Mouse (Mus musculus) lung, adult 2 months (tissue): ENCODE data around the gene Samd15. TPM values are rescaled to one million over a fixed set of nuclear protein-coding genes. Genes with fewer than 3 reads are reported as not detected.

Experiments used
- DNase-seq: peaks from one replicate; pipeline ENCODE4 v3.0.0; 2022
- H3K4me1 ChIP-seq: fragments of 200-500 bp; 2 replicates; pipeline ENCODE4 v1.6.1; 2011; ENCODE audit warnings: low read length; ENCODE audit not compliant: control insufficient read depth, insufficient read depth
- H3K4me3 ChIP-seq: fragments of 200-500 bp; replicated peaks from 2 replicates; pipeline ENCODE3; 2011; ENCODE audit warnings: low read depth, mild to moderate bottlenecking, control low read depth, low read length; ENCODE audit errors: extremely low read depth
- CTCF ChIP-seq: fragments of 200-500 bp; IDR thresholded peaks from 2 replicates; pipeline ENCODE4 v1.5.1; 2011; ENCODE audit warnings: mild to moderate bottlenecking, low read length, control low read depth; ENCODE audit not compliant: insufficient read depth
- POLR2A ChIP-seq: fragments of 200-500 bp; IDR thresholded peaks from 2 replicates; pipeline ENCODE4 v1.6.1; 2011; ENCODE audit warnings: low read depth, mild to moderate bottlenecking, control low read depth, low read length, borderline replicate concordance; ENCODE audit errors: extremely low read depth
- WGBS: fragments of 180-500 bp; shearing (Covaris S2); methylation state at CpG from one replicate; pipeline ENCODE4 v1.1.7; 2018; 5-methylcytosine and 5-hydroxymethylcytosine counted together
- polyA plus RNA-seq: library from polyadenylated mRNA; depleted of rRNA; stranded (reverse); fragments of >200 nt; gene quantifications from 2 replicates; pipeline ENCODE4 v1.2.3, GENCODE M21; 2012; rRNA removed

Gene Samd15
- polyA plus RNA-seq, 1 experiment: not detected

- 66% methylated on average over 7 of the region's 7 CpGs for WGBS
- DNase-seq: no peak
- no peak overlapping the region for H3K4me3 ChIP-seq
- H3K4me1 ChIP-seq: no peaks in the 10 kb centered on the region
- TF ChIP-seq POLR2A (no peak), CTCF (no peak)
These were observed 27.3 kb downstream of the Samd15 start for GRCm38 (mm10) chr12:87226801-87227200.

- no peak overlapping the region for H3K4me3 ChIP-seq
- 83% methylated on average over 2 of the region's 2 CpGs for WGBS
- DNase-seq: no peak
- no peaks in the 10 kb centered on the region for H3K4me1 ChIP-seq
- TF ChIP-seq POLR2A (no peak), CTCF (no peak)
These were observed 30.1 kb downstream of the Samd15 start for GRCm38 (mm10) chr12:87229633-87230032.

- DNase-seq: no peak
- H3K4me3 ChIP-seq: no peak overlapping the region
- H3K4me1 ChIP-seq: no peaks in the 10 kb centered on the region
- TF ChIP-seq POLR2A (no peak), CTCF (no peak)
These were observed 30.9 kb downstream of the Samd15 start for GRCm38 (mm10) chr12:87230379-87230895.

- DNase-seq: no peak
- 69% methylated on average over 5 of the region's 5 CpGs for WGBS
- no peak overlapping the region for H3K4me3 ChIP-seq
These were observed 37.5 kb downstream of the Samd15 start for GRCm38 (mm10) chr12:87236882-87237483.

GRCm38 (mm10) chr12:87238632-87239031, 39.1 kb downstream of the Samd15 start, which contains the start of gene Noxred1:
Noxred1 (minus strand) TSS chr12:87238732.
- Histone ChIP-seq H3K4me3 (no peak within 1 kb of the TSS), H3K4me1 (no peaks in the 10 kb centered on the region)
- TF ChIP-seq CTCF (no peak), POLR2A (no peak)
- no peak for DNase-seq
- 79% methylated on average over 1 of the region's 1 CpGs for WGBS

More at GRCm38 (mm10) chr12:87236882-87237483, 37.5 kb downstream of the Samd15 start:
- TF ChIP-seq POLR2A: no peak
- TF ChIP-seq CTCF: no peak
- H3K4me1 ChIP-seq: no peaks in the 10 kb centered on the region

GRCm38 (mm10) chr12:87250161-87250560, 50.6 kb downstream of the Samd15 start:
- H3K4me1 ChIP-seq: no peaks in the 10 kb centered on the region
- WGBS: 83% methylated on average over 6 of the region's 6 CpGs
- no peak for DNase-seq
- no peak overlapping the region for H3K4me3 ChIP-seq
- TF ChIP-seq POLR2A: no peak
- TF ChIP-seq CTCF: no peak

GRCm38 (mm10) chr12:87253878-87254277, 54.4 kb downstream of the Samd15 start:
- Histone ChIP-seq H3K4me3 (no peak overlapping the region), H3K4me1 (no peaks in the 10 kb centered on the region)
- 96% methylated on average over 6 of the region's 6 CpGs for WGBS
- TF ChIP-seq CTCF: no peak
- TF ChIP-seq POLR2A: no peak
- no peak for DNase-seq

- Histone ChIP-seq H3K4me3 (no peak overlapping the region), H3K4me1 (no peaks in the 10 kb centered on the region)
- 92% methylated on average over 5 of the region's 5 CpGs for WGBS
- no peak for DNase-seq
- TF ChIP-seq POLR2A: no peak
- TF ChIP-seq CTCF: no peak
These were observed 57.1 kb downstream of the Samd15 start for GRCm38 (mm10) chr12:87256629-87257028.

GRCm38 (mm10) chr12:87260562-87260961, 61.0 kb downstream of the Samd15 start:
- H3K4me1 ChIP-seq: no peaks in the 10 kb centered on the region
- WGBS: 87% methylated on average over 8 of the region's 8 CpGs
- TF ChIP-seq POLR2A (no peak), CTCF (no peak)
- no peak overlapping the region for H3K4me3 ChIP-seq
- no peak for DNase-seq

Other genes starting within 250 kb of the Samd15 start
- gene Zdhhc22, start 209.3 kb upstream of the Samd15 start, polyA plus RNA-seq: 0.03 TPM in 1 of 2 replicates, not detected in the other
- gene Tmem63c, start 178.4 kb upstream of the Samd15 start, polyA plus RNA-seq: 0.16 and 0.22 TPM in 2 replicates
- 4.8 and 7.8 TPM in 2 replicates for gene Ngb, start 97.2 kb upstream of the Samd15 start, polyA plus RNA-seq
- gene Gstz1, start 52.6 kb upstream of the Samd15 start, polyA plus RNA-seq: 54.5 and 69.7 TPM in 2 replicates
- gene Pomt2, start 51.8 kb upstream of the Samd15 start, polyA plus RNA-seq: 15.1 and 15.7 TPM in 2 replicates
- gene Tmed8, start 731 bp downstream of the Samd15 start, polyA plus RNA-seq: 4.4 and 5.9 TPM in 2 replicates
- gene Noxred1, start 39.0 kb downstream of the Samd15 start, polyA plus RNA-seq: 0.31 and 0.91 TPM in 2 replicates
- gene Vipas39, start 66.5 kb downstream of the Samd15 start, polyA plus RNA-seq: 17.1 and 23.3 TPM in 2 replicates
- gene Ahsa1, start 66.8 kb downstream of the Samd15 start, polyA plus RNA-seq: 46.6 and 53.5 TPM in 2 replicates
- 0.38 and 0.56 TPM in 2 replicates for gene Ism2, start 100.0 kb downstream of the Samd15 start, polyA plus RNA-seq
- gene Sptlc2, start 188.6 kb downstream of the Samd15 start, polyA plus RNA-seq: 18.6 and 35.0 TPM in 2 replicates
- gene Slirp, start 244.2 kb downstream of the Samd15 start, polyA plus RNA-seq: 8.4 and 11.3 TPM in 2 replicates
- gene Alkbh1, start 244.3 kb downstream of the Samd15 start, polyA plus RNA-seq: 10.2 and 10.8 TPM in 2 replicates